Mouse (Mus musculus): ENCODE data around the gene Maff. TPM values are rescaled to one million over a fixed set of nuclear protein-coding genes. Genes with fewer than 3 reads are reported as not detected.

The Maff gene
- polyA plus RNA-seq, 1 experiment from 2014 or later: 2.2 TPM

- WGBS: 80% methylated on average over 6 of the region's 6 CpGs
- no peaks in the 10 kb centered on the region for H3K4me1 ChIP-seq (ENCODE audit: control insufficient read depth, insufficient read depth, low read length)
- ATAC-seq (ENCODE audit: insufficient number of reproducible peaks, low FRiP score, low TSS enrichment, low read depth): no peak
- no peaks in the 10 kb centered on the region for H3K27me3 ChIP-seq (ENCODE audit: control insufficient read depth, insufficient read depth, low read length)
- no peaks in the 10 kb centered on the region for H3K9me3 ChIP-seq (ENCODE audit: control insufficient read depth, low read length)
- H3K4me2 ChIP-seq (ENCODE audit: low read depth, severe bottlenecking): no peak overlapping the region
- H3K36me3 ChIP-seq (ENCODE audit: control insufficient read depth, insufficient read depth, low read length): no peaks in the 10 kb centered on the region
- H3K9ac ChIP-seq (ENCODE audit: low read length): no peak overlapping the region
- no peak overlapping the region for H3K4me3 ChIP-seq (ENCODE audit: low read depth, low read length)
- DNase-seq (ENCODE audit: low spot score): no peak
- no peak overlapping the region for H3K27ac ChIP-seq (replicated peaks; ENCODE audit: low read depth, low read length)
These were observed 3.6 kb upstream of the Maff start for GRCm38 (mm10) chr15:79342641-79343337.

GRCm38 (mm10) chr15:79344627-79345026 lies 1.8 kb upstream of the Maff start:
- Histone ChIP-seq H3K4me1 (ENCODE audit: control insufficient read depth, insufficient read depth, low read length) (0 out of 2 replicates have a peak, but pooled peaks cover 3% of the 10 kb centered on the region), H3K27me3 (ENCODE audit: control insufficient read depth, insufficient read depth, low read length) (no peaks in the 10 kb centered on the region), H3K9me3 (ENCODE audit: control insufficient read depth, low read length) (no peaks in the 10 kb centered on the region), H3K9ac (ENCODE audit: low read length) (no peak overlapping the region), H3K4me2 (ENCODE audit: low read depth, severe bottlenecking) (no peak overlapping the region), H3K4me3 (ENCODE audit: low read depth, low read length) (no peak overlapping the region), H3K36me3 (ENCODE audit: control insufficient read depth, insufficient read depth, low read length) (no peaks in the 10 kb centered on the region), H3K27ac (replicated peaks; ENCODE audit: low read depth, low read length) (no peak overlapping the region)
- ATAC-seq (ENCODE audit: insufficient number of reproducible peaks, low FRiP score, low TSS enrichment, low read depth) (no peak), DNase-seq (ENCODE audit: low spot score) (no peak)
- WGBS: 87% methylated on average over 4 of the region's 4 CpGs

- H3K27ac ChIP-seq (replicated peaks; ENCODE audit: low read depth, low read length): peak overlapping the region; percentile 82
- H3K4me3 ChIP-seq (ENCODE audit: low read depth, low read length): peak overlapping the region; percentile 83
- H3K4me2 ChIP-seq (ENCODE audit: low read depth, severe bottlenecking): peak overlapping the region; percentile 96
- no peaks in the 10 kb centered on the region for H3K36me3 ChIP-seq (ENCODE audit: control insufficient read depth, insufficient read depth, low read length)
- no peaks in the 10 kb centered on the region for H3K9me3 ChIP-seq (ENCODE audit: control insufficient read depth, low read length)
- H3K9ac ChIP-seq (ENCODE audit: low read length): peak overlapping the region; percentile 72
- WGBS: under 1% methylated on average over 61 of the region's 61 CpGs
- ATAC-seq (ENCODE audit: insufficient number of reproducible peaks, low FRiP score, low TSS enrichment, low read depth) (peak; percentile 88), DNase-seq (ENCODE audit: low spot score) (peak; percentile 97)
- H3K4me1 ChIP-seq (ENCODE audit: control insufficient read depth, insufficient read depth, low read length): 0 out of 2 replicates have a peak, but pooled peaks cover 3% of the 10 kb centered on the region
- H3K27me3 ChIP-seq (ENCODE audit: control insufficient read depth, insufficient read depth, low read length): no peaks in the 10 kb centered on the region
These were observed 884 bp downstream of the Maff start for GRCm38 (mm10) chr15:79347165-79347844.

DNA sequence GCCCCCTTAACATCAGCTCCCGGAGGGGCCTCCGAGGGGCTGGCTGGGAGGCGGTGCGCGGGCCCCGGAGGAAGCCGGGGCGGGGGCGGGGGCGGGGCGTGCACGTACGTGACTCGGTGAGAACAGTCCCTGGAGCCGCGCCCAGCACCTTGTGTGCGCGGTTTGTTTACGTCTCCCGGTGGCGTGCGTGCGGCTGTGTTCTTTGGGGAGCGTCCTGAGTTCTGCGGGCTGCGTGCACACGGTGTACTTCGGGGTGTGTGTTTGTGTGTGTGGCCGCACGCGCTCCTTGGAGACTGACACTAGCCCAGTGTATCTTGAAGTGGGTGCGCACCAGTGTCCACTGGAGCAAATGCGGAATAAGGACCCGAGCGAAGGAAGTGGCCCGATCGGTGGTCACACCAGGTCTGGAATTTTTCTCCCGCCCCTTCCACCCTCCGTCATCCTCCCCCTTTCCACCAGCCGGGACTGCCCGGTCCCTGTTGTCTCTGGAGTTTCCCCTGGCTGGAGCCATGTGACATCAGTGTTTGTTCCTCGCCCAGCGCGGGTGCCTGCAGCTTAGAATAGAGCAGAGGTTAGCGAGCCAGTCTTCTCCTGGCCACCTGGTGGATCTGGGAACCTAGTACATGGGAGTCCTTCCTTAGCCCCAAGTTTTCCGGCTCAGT lies 1.6 kb downstream of the Maff start:
- peak overlapping the region; percentile 83 for H3K4me3 ChIP-seq (ENCODE audit: low read depth, low read length)
- H3K27me3 ChIP-seq (ENCODE audit: control insufficient read depth, insufficient read depth, low read length): no peaks in the 10 kb centered on the region
- peak overlapping the region; percentile 82 for H3K27ac ChIP-seq (replicated peaks; ENCODE audit: low read depth, low read length)
- no peaks in the 10 kb centered on the region for H3K36me3 ChIP-seq (ENCODE audit: control insufficient read depth, insufficient read depth, low read length)
- H3K4me2 ChIP-seq (ENCODE audit: low read depth, severe bottlenecking): peak overlapping the region; percentile 96
- H3K9me3 ChIP-seq (ENCODE audit: control insufficient read depth, low read length): no peaks in the 10 kb centered on the region
- WGBS: 1% methylated on average over 46 of the region's 46 CpGs
- peak overlapping the region; percentile 72 for H3K9ac ChIP-seq (ENCODE audit: low read length)
- H3K4me1 ChIP-seq (ENCODE audit: control insufficient read depth, insufficient read depth, low read length): 0 out of 2 replicates have a peak, but pooled peaks cover 3% of the 10 kb centered on the region
- DNase-seq (ENCODE audit: low spot score): peak; percentile 53
- ATAC-seq (ENCODE audit: insufficient number of reproducible peaks, low FRiP score, low TSS enrichment, low read depth): peak; percentile 6; the same call in 1 of the 2 replicates

DNA sequence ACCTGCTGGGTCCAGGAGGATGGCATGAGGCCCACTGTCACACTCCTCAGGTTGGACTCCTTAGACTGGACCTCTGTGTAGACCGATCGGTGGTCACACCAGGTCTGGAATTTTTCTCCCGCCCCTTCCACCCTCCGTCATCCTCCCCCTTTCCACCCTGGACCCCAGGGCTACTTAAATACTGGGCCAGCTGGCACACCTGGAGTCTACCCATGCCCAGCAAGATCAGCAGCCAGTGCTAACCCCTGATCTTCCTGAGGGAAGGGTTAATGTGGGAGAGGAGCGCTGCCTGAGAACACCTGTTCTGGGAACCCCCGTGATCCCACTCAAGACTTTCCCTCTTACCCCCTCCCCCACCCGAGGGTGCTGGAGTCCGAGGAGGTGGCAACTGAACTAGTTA lies 2.2 kb downstream of the Maff start:
- Histone ChIP-seq H3K4me1 (ENCODE audit: control insufficient read depth, insufficient read depth, low read length) (0 out of 2 replicates have a peak, but pooled peaks cover 3% of the 10 kb centered on the region), H3K4me2 (ENCODE audit: low read depth, severe bottlenecking) (peak overlapping the region; percentile 96), H3K9ac (ENCODE audit: low read length) (no peak overlapping the region), H3K27me3 (ENCODE audit: control insufficient read depth, insufficient read depth, low read length) (no peaks in the 10 kb centered on the region), H3K27ac (replicated peaks; ENCODE audit: low read depth, low read length) (no peak overlapping the region), H3K36me3 (ENCODE audit: control insufficient read depth, insufficient read depth, low read length) (no peaks in the 10 kb centered on the region), H3K9me3 (ENCODE audit: control insufficient read depth, low read length) (no peaks in the 10 kb centered on the region), H3K4me3 (ENCODE audit: low read depth, low read length) (peak overlapping the region; percentile 83)
- DNase-seq (ENCODE audit: low spot score) (no peak), ATAC-seq (ENCODE audit: insufficient number of reproducible peaks, low FRiP score, low TSS enrichment, low read depth) (no peak)
- 73% methylated on average over 8 of the region's 8 CpGs for WGBS

- H3K9me3 ChIP-seq (ENCODE audit: control insufficient read depth, low read length): no peaks in the 10 kb centered on the region
- H3K4me1 ChIP-seq (ENCODE audit: control insufficient read depth, insufficient read depth, low read length): 0 out of 2 replicates have a peak, but pooled peaks cover 3% of the 10 kb centered on the region
- no peaks in the 10 kb centered on the region for H3K36me3 ChIP-seq (ENCODE audit: control insufficient read depth, insufficient read depth, low read length)
- no peak overlapping the region for H3K4me3 ChIP-seq (ENCODE audit: low read depth, low read length)
- ATAC-seq (ENCODE audit: insufficient number of reproducible peaks, low FRiP score, low TSS enrichment, low read depth) (no peak), DNase-seq (ENCODE audit: low spot score) (no peak)
- no peak overlapping the region for H3K4me2 ChIP-seq (ENCODE audit: low read depth, severe bottlenecking)
- H3K9ac ChIP-seq (ENCODE audit: low read length): no peak overlapping the region
- H3K27ac ChIP-seq (replicated peaks; ENCODE audit: low read depth, low read length): no peak overlapping the region
- no peaks in the 10 kb centered on the region for H3K27me3 ChIP-seq (ENCODE audit: control insufficient read depth, insufficient read depth, low read length)
- 94% methylated on average over 4 of the region's 4 CpGs for WGBS
These were observed 4.4 kb downstream of the Maff start for GRCm38 (mm10) chr15:79350866-79351265.

GRCm38 (mm10) chr15:79351331-79351767 lies 4.9 kb downstream of the Maff start:
- Histone ChIP-seq H3K4me1 (ENCODE audit: control insufficient read depth, insufficient read depth, low read length) (0 out of 2 replicates have a peak, but pooled peaks cover 3% of the 10 kb centered on the region), H3K4me3 (ENCODE audit: low read depth, low read length) (no peak overlapping the region), H3K9ac (ENCODE audit: low read length) (no peak overlapping the region), H3K27me3 (ENCODE audit: control insufficient read depth, insufficient read depth, low read length) (peaks cover 3% of the 10 kb centered on the region; the same call in 1 of the 2 replicates), H3K9me3 (ENCODE audit: control insufficient read depth, low read length) (no peaks in the 10 kb centered on the region), H3K27ac (replicated peaks; ENCODE audit: low read depth, low read length) (no peak overlapping the region), H3K36me3 (ENCODE audit: control insufficient read depth, insufficient read depth, low read length) (no peaks in the 10 kb centered on the region), H3K4me2 (ENCODE audit: low read depth, severe bottlenecking) (no peak overlapping the region)
- no peak for ATAC-seq (ENCODE audit: insufficient number of reproducible peaks, low FRiP score, low TSS enrichment, low read depth)
- WGBS: 33% methylated on average over 15 of the region's 15 CpGs
- DNase-seq (ENCODE audit: low spot score): no peak

- no peaks in the 10 kb centered on the region for H3K9me3 ChIP-seq (ENCODE audit: control insufficient read depth, low read length)
- H3K9ac ChIP-seq (ENCODE audit: low read length): no peak overlapping the region
- DNase-seq (ENCODE audit: low spot score) (no peak), ATAC-seq (ENCODE audit: insufficient number of reproducible peaks, low FRiP score, low TSS enrichment, low read depth) (no peak)
- peaks cover 11% of the 10 kb centered on the region; the same call in 1 of the 2 replicates for H3K4me1 ChIP-seq (ENCODE audit: control insufficient read depth, insufficient read depth, low read length)
- H3K36me3 ChIP-seq (ENCODE audit: control insufficient read depth, insufficient read depth, low read length): no peaks in the 10 kb centered on the region
- WGBS: 82% methylated on average over 6 of the region's 6 CpGs
- no peak overlapping the region for H3K4me2 ChIP-seq (ENCODE audit: low read depth, severe bottlenecking)
- H3K27me3 ChIP-seq (ENCODE audit: control insufficient read depth, insufficient read depth, low read length): peaks cover 10% of the 10 kb centered on the region
- H3K4me3 ChIP-seq (ENCODE audit: low read depth, low read length): no peak overlapping the region
- H3K27ac ChIP-seq (replicated peaks; ENCODE audit: low read depth, low read length): no peak overlapping the region
These were observed 6.1 kb downstream of the Maff start for GRCm38 (mm10) chr15:79352479-79352878.

Measured in limb, embryonic 11.5 days (tissue).